Mouse (Mus musculus) embryonic stem cell, embryonic (primary cell): ENCODE measurements around the gene Tbl3.

Experiments
- CTCF ChIA-PET, 4 experiments: fragments of 300-600 bp in 2 of 4; fragments of 350-600 bp in 2 of 4; sonication (Branson Sonifier 250); formaldehyde crosslinking; loops; one replicate each; lab custom pipeline; 2022; ENCODE audit warnings: inconsistent platforms in 2 of 4; lab: Charles Lee
- POLR2A ChIA-PET, 4 experiments: fragments of 300-600 bp in 2 of 4; fragments of 350-600 bp in 2 of 4; sonication (Branson Sonifier 250); formaldehyde crosslinking; loops; one replicate each; lab custom pipeline; 2022; ENCODE audit warnings: antibody characterized with exemption in 4 of 4, inconsistent platforms in 1 of 4; lab: Charles Lee

Gene Tbl3

DNA sequence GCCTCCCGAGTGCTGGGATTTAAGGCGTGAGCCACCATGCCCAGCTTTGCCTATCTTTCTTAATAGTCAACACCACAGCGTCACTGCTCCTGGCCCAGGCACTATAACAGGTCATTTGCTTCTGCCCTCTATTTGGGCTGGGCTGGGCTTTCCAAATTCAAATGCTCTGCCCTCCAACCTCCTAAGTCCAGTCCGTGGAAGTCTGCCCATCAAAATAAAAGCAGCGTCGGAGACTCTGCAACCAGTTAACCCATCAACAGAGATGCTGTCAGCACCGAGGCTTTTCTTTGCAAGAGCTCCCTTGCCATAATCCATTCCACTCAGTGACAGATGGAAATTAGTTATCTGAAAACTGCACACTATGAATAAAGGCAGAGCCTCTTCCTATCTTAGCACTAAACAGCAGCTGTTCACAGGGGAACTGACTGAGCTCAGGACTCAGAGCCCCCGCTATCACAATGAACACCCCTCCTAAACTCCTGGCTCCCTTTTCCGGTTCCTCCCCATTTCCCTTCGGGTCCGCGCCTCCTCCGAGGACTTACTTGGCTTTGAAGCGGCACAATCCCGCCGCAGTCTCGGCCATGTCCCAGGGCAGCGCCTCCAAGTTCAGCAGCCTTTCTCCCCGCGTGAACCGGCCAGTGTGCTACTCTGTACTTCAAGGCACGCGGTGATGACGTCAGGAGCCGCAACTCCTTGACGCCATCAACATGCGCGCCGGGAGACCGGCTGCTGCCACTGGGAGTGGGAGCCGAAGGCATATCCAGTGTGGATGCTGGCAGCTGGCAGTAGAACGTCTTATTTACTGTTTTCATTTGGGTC is at the start of gene Tbl3:
Gene Tbl3, minus strand, starts transcription at position 679 of the 819 bp plus-strand sequence.
- CTCF ChIA-PET: interaction anchor here in 2 of 4 experiments (0.7 to 1.7 kb wide), 10 partner anchors 9 to 228 kb away, joined by 3 to 6 read pairs (median 3); partner anchors contain the start of genes Zfp598 (in 2 of the 2), Mlst8 (in 1 of the 2), Ndufb10 (in 1 of the 2) and Noxo1 (in 1 of the 2)
- POLR2A ChIA-PET: interaction anchor here (0.6 to 9.6 kb wide), 57 partner anchors 9 to 292 kb away, joined by 3 to 144 read pairs (median 5); partner anchors contain the start of genes Rnf151 (in 4 of the 4), Rps2 (in 4 of the 4), Ndufb10 (in 3 of the 4) and Syngr3 (in 3 of the 4)

DNA sequence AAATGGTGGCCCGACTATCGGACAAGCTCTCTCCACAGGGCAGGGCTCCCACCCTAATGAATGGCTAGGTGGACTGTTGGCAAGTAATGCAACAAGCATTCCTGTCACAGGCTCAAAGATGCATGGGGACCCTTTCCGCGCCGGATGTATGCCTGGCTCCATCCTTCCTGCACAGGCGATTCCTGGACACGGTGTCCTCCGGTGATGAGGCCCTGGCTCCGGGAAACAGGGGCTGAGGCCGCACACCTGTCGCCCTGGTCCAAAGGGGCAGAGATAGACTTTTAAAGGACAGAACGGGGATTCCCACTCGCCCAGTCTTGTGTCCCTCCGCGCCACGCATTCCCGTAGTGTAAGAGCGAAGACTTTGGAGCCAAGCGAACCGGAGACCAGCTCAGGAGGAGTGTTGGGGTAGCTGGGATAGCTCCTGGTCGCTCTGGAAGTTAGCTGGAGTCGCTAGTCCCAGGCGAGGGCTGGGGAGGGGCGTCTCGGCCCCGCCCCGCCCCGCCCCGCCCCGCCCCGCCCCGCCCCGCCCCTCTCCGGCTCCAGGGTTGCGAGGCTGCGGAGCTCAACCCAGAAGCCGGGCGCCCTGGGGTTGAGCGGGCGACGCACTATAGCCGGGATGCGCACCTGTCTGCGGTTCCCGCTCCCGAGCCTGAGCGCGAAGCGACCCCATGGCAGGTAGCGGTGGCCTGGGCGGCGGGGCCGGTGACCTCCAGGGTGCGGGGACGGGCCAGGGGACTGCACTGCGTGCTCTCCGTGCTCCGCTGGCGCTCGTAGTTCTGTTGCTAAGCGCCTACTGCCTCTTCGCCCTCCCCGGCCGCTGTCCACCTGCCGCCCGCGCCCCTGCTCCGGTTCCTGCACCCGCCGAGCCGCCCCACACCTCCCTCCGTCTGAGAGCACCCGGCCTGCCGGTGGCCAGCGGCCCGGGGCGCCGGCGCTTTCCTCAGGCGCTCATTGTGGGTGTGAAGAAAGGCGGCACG is 45.2 kb upstream of the Tbl3 start, which contains the start of gene Hs3st6:
Gene Hs3st6, plus strand, starts transcription at position 574 of the 980 bp plus-strand sequence.
- CTCF ChIA-PET: interaction anchor here in 2 of 4 experiments (0.6 to 1.6 kb wide), 6 partner anchors 16 to 48 kb away, joined by 3 to 4 read pairs (median 3); partner anchors contain the start of gene Msrb1 (in 1 of the 2)
- POLR2A ChIA-PET: interaction anchor here in 3 of 4 experiments (0.6 to 3.6 kb wide), 45 partner anchors 8 to 818 kb away, joined by 3 to 18 read pairs (median 4); partner anchors contain the start of genes Meiob (in 3 of the 3), Fahd1 (in 2 of the 3), Msrb1 (in 2 of the 3) and Spsb3 (in 2 of the 3)

DNA sequence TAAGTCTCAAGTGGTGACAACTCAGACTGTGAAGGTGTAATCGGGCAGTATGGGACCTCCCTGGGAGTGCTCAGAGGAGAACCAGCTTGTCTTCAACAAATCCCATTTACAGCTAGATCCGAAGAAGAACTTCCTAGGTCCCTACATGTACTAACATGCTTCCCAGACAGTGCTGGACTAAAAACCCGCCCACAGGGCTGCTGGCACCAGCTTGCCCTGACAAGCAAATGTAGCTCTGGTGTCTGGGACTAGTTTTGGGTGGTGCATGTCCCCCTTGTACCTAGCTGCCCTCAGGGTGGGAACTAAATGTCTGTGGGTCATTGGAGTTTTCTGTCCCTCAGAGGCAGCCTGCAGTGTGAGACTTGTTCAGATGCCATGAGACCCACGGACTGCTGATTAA is 44.1 kb upstream of the Tbl3 start:
- ChIA-PET POLR2A (interaction anchor here in 3 of 4 experiments (0.6 to 3.6 kb wide), 20 partner anchors 15 to 580 kb away, joined by 3 to 18 read pairs (median 5); partner anchors contain the start of genes Fahd1 (in 2 of the 3), Msrb1 (in 2 of the 3), Cramp1l (in 1 of the 3) and Ift140 (in 1 of the 3)), CTCF (interaction anchor here in 2 of 4 experiments (0.6 to 1.6 kb wide), 5 partner anchors 15 to 99 kb away, joined by 3 read pairs; partner anchors contain the start of genes Fahd1 (in 1 of the 2) and Msrb1 (in 1 of the 2))

DNA sequence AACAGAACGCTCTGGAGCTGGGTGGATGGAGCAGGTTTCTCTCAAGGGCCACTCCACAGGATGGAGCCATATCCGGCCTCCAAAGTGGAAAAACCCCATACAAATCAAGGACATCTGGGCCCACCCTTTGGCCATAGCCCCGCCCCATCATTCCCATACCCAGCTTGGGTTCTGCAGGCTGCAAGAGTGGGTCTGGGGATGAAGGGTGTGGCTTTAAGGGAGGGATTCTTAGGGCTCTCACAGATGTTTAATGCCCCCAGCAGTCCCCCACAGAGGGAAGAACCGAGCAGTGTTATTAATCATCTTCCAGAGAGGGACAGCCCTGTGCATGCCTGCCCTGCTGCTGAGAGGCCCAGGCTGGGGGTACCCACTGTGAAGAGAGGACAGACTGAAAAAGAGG is 39.5 kb upstream of the Tbl3 start:
- POLR2A ChIA-PET: interaction anchor here in 3 of 4 experiments (1.0 to 2.0 kb wide), 10 partner anchors 11 to 140 kb away, joined by 3 to 7 read pairs (median 4); partner anchors contain the start of genes Meiob (in 2 of the 3), Msrb1 (in 1 of the 3), Nubp2 (in 1 of the 3) and Spsb3 (in 1 of the 3)

DNA sequence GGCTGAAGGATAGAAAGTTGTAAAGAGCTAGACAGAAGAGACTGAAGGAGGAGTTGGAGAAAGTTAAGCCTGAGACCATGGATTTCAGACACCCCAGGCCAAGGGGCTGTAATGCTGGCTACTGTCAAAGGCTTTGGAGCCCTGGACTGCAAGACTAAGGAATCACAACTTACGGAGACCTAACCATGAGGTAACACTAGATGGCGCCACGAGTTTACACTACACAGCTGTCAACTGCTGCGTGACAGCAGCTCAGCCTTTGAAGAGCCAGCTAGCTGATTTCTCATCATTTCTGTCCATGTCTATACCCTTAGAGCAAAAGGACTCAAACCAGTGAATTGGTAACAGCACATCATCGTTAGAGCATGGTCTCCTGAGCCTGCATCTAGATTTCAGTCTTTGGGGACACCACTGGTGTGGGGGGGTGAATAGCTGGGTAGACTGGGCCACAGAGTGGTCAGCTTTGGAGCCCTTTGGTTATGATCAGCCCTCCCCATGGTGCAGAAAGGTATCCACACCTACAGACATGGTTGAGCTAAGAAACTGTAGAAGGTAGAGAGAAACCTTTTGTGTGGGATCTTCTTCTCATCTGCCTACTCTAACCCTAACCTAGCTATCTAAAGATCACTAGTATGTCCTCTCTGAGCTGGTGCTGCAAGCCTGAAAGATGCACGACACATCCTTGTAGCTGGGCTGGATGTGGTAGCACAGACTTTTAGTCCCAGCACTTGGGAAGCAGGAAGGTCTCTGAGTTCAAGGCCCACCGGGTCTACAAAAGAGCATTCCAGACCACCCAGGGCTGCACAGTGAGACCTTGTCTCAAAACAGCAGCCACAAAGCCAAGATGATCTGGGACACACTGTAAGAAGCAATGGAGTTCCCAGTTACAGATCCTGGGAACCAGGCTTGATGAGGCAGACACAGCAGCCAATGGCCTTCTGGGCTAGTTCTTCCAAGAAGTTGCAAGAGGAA is 38.4 kb upstream of the Tbl3 start:
- CTCF ChIA-PET: interaction anchor here (0.5 to 1.9 kb wide), 66 partner anchors 9 to 675 kb away, joined by 3 to 19 read pairs (median 3); partner anchors contain the start of genes Eme2 (in 3 of the 4), Meiob (in 3 of the 4), Mrps34 (in 3 of the 4) and Fahd1 (in 2 of the 4)
- POLR2A ChIA-PET: interaction anchor here (0.5 to 2.5 kb wide), 36 partner anchors 8 to 1462 kb away, joined by 3 to 12 read pairs (median 4); partner anchors contain the start of genes Msrb1 (in 3 of the 4), Traf7 (in 3 of the 4), Fahd1 (in 2 of the 4) and Arhgdig (in 1 of the 4)

More for the DNA sequence above, 39.5 kb upstream of the Tbl3 start:
- CTCF ChIA-PET: interaction anchor here in 2 of 4 experiments (0.6 to 1.1 kb wide), 9 partner anchors 14 to 135 kb away, joined by 3 to 5 read pairs (median 4); partner anchors contain the start of gene Hagh (in 1 of the 2)

DNA sequence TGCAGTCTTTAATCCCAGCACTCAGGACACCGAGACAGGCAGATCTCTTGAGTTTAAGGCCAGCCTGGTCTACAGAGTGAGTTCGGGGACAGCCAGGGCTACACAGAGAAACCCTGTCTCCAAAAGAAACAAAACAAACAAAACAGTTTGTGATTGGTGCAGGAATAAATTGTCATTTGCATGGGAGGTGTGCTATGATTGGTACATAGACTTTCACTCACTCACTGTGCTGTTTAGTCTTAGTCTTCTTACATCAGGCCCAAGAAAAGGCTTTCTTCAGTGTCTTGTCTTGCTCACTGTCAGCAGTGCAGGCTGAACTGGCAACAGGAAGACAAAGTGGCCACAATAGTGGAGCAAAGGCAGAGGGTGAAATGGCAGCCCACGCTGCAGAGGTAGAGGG is 36.9 kb upstream of the Tbl3 start:
- CTCF ChIA-PET: interaction anchor here in 2 of 4 experiments (1.1 to 1.6 kb wide), 2 partner anchors 14 to 18 kb away, joined by 3 to 4 read pairs; no protein-coding TSS in a partner anchor
- POLR2A ChIA-PET: interaction anchor here in 3 of 4 experiments (0.5 to 2.5 kb wide), 5 partner anchors 8 to 216 kb away, joined by 3 to 12 read pairs (median 10); partner anchors contain the start of genes Msrb1 (in 2 of the 3), Fahd1 (in 1 of the 3) and Traf7 (in 1 of the 3)

DNA sequence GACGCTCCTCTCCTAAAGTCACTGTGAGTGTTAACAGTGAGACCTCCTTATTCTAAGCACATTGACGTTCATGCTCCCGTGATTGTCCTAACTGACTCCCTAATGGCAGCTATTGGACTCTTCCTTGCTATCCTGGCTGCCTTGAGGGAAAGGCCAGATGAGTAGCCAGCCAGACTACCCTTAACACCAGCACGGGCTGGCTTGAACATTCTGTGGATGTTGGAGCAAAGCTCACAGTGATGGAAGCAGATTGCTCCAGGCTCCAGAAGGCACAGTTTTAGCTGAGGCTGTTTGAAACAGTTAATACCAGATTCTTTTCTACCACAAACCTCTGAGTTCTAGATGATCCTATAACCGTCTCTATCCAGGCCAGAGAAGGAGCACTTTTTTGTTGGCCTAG is 36.4 kb upstream of the Tbl3 start:
- CTCF ChIA-PET: interaction anchor here in 1 of 4 experiments (1.1 kb wide), 1 partner anchor 18 kb away, joined by 3 read pairs; no protein-coding TSS in a partner anchor
- POLR2A ChIA-PET: interaction anchor here in 2 of 4 experiments (1.6 to 2.5 kb wide), 2 partner anchors 7 to 12 kb away, joined by 6 to 12 read pairs; partner anchors contain the start of gene Msrb1 (in 1 of the 2)

DNA sequence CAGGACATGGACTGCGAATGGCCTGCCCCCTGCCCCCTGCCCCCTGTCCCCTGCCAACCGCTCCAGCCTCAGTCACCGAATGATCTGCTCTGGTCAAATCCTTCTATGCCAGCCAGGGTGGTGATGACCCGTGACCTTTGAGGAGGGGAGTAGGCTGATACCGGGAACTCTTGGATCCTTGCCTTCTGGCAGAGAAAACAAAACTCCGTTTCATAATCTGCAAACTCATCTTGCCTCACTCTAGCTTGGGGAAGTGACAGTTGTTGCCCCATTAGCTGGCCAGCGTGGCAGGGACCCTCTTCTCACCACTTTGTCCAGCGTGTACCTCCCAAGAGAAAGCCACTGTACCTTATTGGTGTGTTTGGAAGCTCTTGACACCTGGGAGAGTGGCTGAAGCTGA is 34.8 kb upstream of the Tbl3 start:
- CTCF ChIA-PET: no interaction called here
- POLR2A ChIA-PET: interaction anchor here in 3 of 4 experiments (0.6 to 16.1 kb wide), 5 partner anchors 10 to 339 kb away, joined by 3 to 268 read pairs (median 5); partner anchors contain the start of genes Ndufb10 (in 1 of the 3), Rnf151 (in 1 of the 3), Rpl3l (in 1 of the 3) and Rps2 (in 1 of the 3)

DNA sequence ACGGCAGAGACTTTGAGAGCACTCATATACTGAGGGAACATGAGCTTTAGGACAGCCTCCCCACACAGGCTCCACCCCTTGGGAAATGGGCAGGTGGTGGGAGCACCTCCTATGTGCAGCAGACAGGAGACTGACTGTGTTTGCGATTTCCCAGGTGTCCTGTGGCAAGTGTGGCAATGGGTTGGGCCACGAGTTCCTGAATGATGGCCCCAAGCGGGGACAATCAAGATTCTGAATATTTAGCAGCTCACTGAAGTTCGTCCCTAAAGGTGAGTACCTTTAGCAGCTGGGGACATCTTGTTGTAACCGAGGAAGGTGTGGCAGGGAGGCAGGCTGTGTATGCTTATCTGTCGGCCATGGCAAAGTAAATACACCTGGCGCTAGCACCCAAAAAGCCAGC is 32.5 kb upstream of the Tbl3 start:
- ChIA-PET CTCF (interaction anchor here in 2 of 4 experiments (0.6 to 0.8 kb wide), 3 partner anchors 11 to 510 kb away, joined by 3 to 4 read pairs (median 3); no protein-coding TSS in a partner anchor), POLR2A (interaction anchor here (0.6 to 16.1 kb wide), 21 partner anchors 9 to 261 kb away, joined by 3 to 268 read pairs (median 3); partner anchors contain the start of genes Hs3st6 (in 2 of the 4), Ndufb10 (in 2 of the 4), Rnf151 (in 2 of the 4) and Rps2 (in 2 of the 4))

DNA sequence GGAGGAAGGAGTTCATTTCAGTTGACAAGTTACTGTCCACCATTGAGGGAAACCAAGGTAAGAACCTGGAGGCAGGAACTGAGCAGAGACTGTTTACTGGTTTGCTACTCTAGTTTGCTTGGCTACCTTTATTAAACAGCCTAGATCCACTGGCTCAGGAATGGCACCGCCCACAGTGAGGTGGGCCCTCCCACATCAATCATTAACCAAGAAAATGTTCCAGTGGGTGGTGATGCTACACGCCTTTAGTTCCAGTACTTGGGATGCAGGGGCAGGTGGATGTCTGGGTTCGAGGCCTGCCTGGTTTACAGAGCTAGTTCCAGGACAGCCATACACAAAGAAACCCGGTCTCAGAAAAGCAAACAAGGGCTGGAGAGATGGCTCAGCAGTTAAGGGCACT is 30.8 kb upstream of the Tbl3 start:
- ChIA-PET CTCF (interaction anchor here in 1 of 4 experiments (3.1 kb wide), 1 partner anchor 7 kb away, joined by 17 read pairs; no protein-coding TSS in a partner anchor), POLR2A (interaction anchor here in 2 of 4 experiments (0.7 to 16.1 kb wide), 4 partner anchors 17 to 210 kb away, joined by 3 to 268 read pairs (median 5); partner anchors contain the start of genes Ndufb10 (in 1 of the 2), Rnf151 (in 1 of the 2), Rpl3l (in 1 of the 2) and Rps2 (in 1 of the 2))

DNA sequence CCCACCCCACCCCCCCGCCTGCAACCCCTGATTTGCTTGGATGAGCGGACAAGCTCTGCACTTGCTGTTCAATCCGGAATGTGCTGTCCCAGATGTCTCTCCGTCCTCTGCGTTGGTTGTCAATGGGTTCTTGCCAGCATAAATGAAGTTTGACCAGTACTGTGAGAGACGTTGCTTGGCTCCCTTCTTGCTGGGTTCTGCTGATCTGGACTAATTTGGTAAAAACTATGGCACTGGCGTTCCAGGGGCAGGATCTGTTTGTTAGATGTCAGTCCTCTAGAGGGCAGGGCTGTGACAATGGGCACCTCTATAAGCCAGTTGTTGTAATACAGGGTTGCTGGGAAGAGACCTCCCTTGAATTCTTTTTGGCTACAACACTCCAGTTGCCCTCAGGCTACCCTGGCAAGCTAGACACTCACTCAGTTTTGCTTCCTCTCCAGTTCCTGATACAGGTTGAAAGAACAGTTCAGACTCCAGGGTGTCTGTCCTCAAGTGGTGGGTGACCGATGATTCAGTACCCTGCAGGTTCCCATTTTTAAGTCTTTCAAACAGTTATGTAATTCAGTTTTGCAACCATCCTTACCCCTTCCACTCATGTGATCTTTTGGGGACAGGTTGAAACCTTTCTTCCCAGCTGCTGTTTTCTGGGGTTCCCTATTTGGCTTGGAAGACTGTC is 29.8 kb upstream of the Tbl3 start:
- ChIA-PET CTCF (interaction anchor here in 3 of 4 experiments (0.6 to 3.1 kb wide), 13 partner anchors 8 to 548 kb away, joined by 3 to 17 read pairs (median 3); partner anchors contain the start of genes Ndufb10 (in 3 of the 3), Hs3st6 (in 1 of the 3) and Mlst8 (in 1 of the 3)), POLR2A (interaction anchor here (0.6 to 16.1 kb wide), 46 partner anchors 8 to 486 kb away, joined by 3 to 268 read pairs (median 5); partner anchors contain the start of genes Fahd1 (in 3 of the 4), Ndufb10 (in 3 of the 4), Hs3st6 (in 2 of the 4) and Pkd1 (in 2 of the 4))

DNA sequence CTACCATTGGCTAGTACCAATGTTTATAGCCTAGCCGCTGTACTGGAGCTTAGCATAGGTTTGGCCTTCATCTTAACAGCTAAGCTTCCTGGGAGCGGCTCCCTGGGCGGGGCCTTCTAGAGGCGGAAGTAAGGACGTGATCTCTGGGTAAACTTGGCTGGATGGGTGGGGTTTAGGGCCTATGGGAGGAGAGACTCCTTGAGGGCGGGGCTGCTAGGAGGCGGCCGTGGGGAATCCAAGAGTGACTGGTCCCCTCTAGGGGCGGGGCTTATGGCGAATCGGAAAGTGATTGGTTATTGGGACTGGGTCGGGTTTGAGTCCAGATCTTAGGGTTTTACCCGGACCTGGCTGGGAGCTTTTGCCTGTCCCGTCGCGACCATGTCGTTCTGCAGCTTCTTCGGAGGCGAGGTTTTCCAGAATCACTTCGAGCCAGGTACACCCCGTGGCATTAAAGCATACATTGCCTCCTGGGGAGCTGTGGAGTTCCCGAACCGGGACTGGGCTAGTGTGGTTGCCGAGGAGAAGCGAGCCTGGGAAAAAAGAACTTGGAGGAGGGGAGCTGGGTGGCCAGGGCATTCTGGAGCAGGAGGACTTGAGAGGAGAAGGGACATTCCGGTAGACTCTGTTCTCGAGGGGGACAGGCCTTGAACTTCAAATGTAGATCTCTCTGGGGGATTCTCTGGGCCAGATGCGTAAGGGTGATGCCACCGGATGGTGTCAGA is 29.0 kb upstream of the Tbl3 start, which contains the start of gene Msrb1:
Gene Msrb1, plus strand, starts transcription at position 313 of the 722 bp plus-strand sequence.
- CTCF ChIA-PET: interaction anchor here (0.5 to 3.1 kb wide), 20 partner anchors 8 to 549 kb away, joined by 3 to 17 read pairs (median 3); partner anchors contain the start of genes Ndufb10 (in 3 of the 4), Hs3st6 (in 1 of the 4), Mlst8 (in 1 of the 4) and Rpl3l (in 1 of the 4)
- POLR2A ChIA-PET: interaction anchor here (0.6 to 16.1 kb wide), 73 partner anchors 8 to 1097 kb away, joined by 3 to 268 read pairs (median 4); partner anchors contain the start of genes Fahd1 (in 3 of the 4), Meiob (in 3 of the 4), Ndufb10 (in 3 of the 4) and Traf7 (in 3 of the 4)

DNA sequence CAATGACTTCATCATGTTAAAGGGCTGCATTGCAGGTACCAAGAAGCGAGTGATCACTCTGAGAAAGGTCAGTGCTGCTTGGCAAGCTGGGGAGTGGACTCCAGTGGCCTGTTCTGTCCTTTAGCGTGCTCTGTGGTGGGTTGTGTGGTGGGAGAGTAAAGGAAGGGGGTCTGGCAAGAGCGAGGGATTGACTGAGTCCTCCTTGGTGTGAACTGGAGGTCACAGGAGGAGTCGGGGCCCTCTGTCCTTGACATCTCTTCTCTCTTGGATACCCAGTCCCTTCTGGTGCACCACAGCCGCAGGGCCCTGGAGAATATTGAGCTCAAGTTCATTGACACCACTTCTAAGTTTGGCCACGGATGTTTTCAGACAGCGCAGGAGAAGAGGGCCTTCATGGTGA is 28.0 kb upstream of the Tbl3 start:
- CTCF ChIA-PET: interaction anchor here in 2 of 4 experiments (1.0 to 3.1 kb wide), 8 partner anchors 8 to 59 kb away, joined by 3 to 17 read pairs (median 6); partner anchors contain the start of genes Ndufb10 (in 2 of the 2) and Rpl3l (in 1 of the 2)
- POLR2A ChIA-PET: interaction anchor here in 3 of 4 experiments (0.6 to 16.1 kb wide), 26 partner anchors 8 to 547 kb away, joined by 3 to 268 read pairs (median 8); partner anchors contain the start of genes Hs3st6 (in 2 of the 3), Meiob (in 2 of the 3), Ndufb10 (in 2 of the 3) and Rnf151 (in 2 of the 3)
